Mouse (Mus musculus): ENCODE data around the gene Rhd. TPM values are rescaled to one million over a fixed set of nuclear protein-coding genes. Genes with fewer than 3 reads are reported as not detected.
"Not testable (repeated sequence)": the region's sequence is repeated elsewhere in the genome, so short reads cannot be mapped to it uniquely, and the experiment has no call there.

The Rhd gene
- polyA plus RNA-seq, 1 experiment = 0.09 TPM

DNA sequence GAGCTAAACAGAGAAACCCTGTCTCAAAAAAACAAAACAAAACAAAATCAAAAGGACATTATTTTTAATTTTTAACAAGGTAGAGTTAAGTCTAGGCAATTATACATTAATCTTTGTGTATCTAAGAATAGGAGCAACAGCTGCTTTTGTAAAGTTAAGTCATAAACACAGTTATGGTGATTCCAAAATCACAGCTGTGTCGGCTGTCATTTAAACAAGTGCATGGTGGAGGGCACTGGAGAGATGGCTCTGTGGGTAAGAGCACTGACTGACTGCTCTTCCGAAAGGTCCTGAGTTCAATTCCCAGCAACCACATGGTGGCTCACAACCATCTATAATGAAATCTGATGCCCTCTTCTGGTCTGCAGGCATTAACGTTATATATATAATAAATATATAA is 32.4 kb upstream of the Rhd start:
- Histone ChIP-seq H3K27me3 (replicated peaks; ENCODE audit: control insufficient read depth, insufficient read depth, low read length) (no peaks in the 10 kb centered on the region), H3K4me3 (ENCODE audit: insufficient read depth, low read depth, low read length) (no peak overlapping the region), H3K4me1 (ENCODE audit: control insufficient read depth, insufficient read depth, low read length) (no peaks in the 10 kb centered on the region), H3K36me3 (ENCODE audit: control insufficient read depth, insufficient read depth, low read length) (peaks cover 2% of the 10 kb centered on the region; the same call in 1 of the 2 replicates), H3K27ac (ENCODE audit: insufficient read depth, low read depth, low read length) (no peak overlapping the region)
- TF ChIP-seq POLR2A (IDR thresholded peaks at IDR 0.05; ENCODE audit: low read depth, low read length) (no peak), CTCF (conservative IDR thresholded peaks at IDR 0.05; ENCODE audit: insufficient read depth, insufficient read length, low read depth, low read length) (no peak)
- no peak for DNase-seq
- WGBS = 75% methylated on average over 3 of the region's 3 CpGs

DNA sequence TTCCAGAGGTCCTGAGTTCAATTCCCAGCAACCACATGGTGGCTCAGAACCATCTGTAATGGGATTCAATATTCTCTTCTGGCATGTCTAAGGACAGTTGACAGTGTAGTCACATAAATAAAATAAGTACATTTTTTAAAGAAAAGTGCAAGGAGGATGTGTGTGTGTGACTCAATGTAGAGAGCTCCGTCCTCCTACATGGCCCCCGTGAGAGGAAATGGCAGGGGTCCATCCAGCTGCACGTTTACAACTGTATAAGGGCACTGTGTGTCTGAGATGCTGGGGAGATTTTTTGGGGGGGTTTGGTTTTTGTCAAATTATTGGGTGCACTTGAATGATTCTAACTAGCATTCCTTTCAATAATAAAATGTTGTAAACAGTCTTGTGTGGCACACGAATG is 28.9 kb upstream of the Rhd start:
- H3K27me3 ChIP-seq (replicated peaks; ENCODE audit: control insufficient read depth, insufficient read depth, low read length) = no peaks in the 10 kb centered on the region
- no peak for TF ChIP-seq CTCF (conservative IDR thresholded peaks at IDR 0.05; ENCODE audit: insufficient read depth, insufficient read length, low read depth, low read length)
- TF ChIP-seq POLR2A (IDR thresholded peaks at IDR 0.05; ENCODE audit: low read depth, low read length) = no peak
- H3K4me3 ChIP-seq (ENCODE audit: insufficient read depth, low read depth, low read length) = no peak overlapping the region
- no peaks in the 10 kb centered on the region; the same call in 1 of the 2 replicates for H3K4me1 ChIP-seq (ENCODE audit: control insufficient read depth, insufficient read depth, low read length)
- H3K27ac ChIP-seq (ENCODE audit: insufficient read depth, low read depth, low read length) = no peak overlapping the region
- DNase-seq = no peak
- H3K36me3 ChIP-seq (ENCODE audit: control insufficient read depth, insufficient read depth, low read length) = peaks cover 2% of the 10 kb centered on the region; the same call in 1 of the 2 replicates
- 79% methylated on average over 4 of the region's 4 CpGs for WGBS

DNA sequence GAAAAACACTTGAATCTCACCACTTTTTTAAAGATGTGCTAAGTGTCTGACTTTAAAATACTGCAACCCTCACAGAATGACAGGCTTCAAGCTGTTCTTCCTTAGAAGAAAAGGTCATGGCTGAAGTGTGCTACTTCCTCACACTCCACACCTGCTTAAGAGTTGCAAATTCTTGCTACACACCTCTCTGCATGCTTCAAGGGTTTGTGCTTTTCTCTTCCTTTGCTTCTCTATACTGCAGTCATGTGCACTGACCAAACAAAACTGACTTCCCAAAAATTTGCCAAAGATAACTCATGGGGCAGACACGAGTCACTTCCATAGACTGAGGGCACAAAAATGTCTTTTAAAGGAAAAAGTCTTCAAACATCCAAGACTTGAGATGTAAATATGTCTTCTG is 26.1 kb upstream of the Rhd start:
- no peak overlapping the region for H3K4me3 ChIP-seq (ENCODE audit: insufficient read depth, low read depth, low read length)
- H3K27ac ChIP-seq (ENCODE audit: insufficient read depth, low read depth, low read length) = no peak overlapping the region
- no peaks in the 10 kb centered on the region for H3K36me3 ChIP-seq (ENCODE audit: control insufficient read depth, insufficient read depth, low read length)
- H3K27me3 ChIP-seq (replicated peaks; ENCODE audit: control insufficient read depth, insufficient read depth, low read length) = no peaks in the 10 kb centered on the region
- WGBS = 58% methylated on average over 1 of the region's 1 CpGs
- DNase-seq = no peak
- TF ChIP-seq POLR2A (IDR thresholded peaks at IDR 0.05; ENCODE audit: low read depth, low read length) = no peak
- TF ChIP-seq CTCF (conservative IDR thresholded peaks at IDR 0.05; ENCODE audit: insufficient read depth, insufficient read length, low read depth, low read length) = no peak
- H3K4me1 ChIP-seq (ENCODE audit: control insufficient read depth, insufficient read depth, low read length) = peaks cover 7% of the 10 kb centered on the region; the same call in 1 of the 2 replicates

DNA sequence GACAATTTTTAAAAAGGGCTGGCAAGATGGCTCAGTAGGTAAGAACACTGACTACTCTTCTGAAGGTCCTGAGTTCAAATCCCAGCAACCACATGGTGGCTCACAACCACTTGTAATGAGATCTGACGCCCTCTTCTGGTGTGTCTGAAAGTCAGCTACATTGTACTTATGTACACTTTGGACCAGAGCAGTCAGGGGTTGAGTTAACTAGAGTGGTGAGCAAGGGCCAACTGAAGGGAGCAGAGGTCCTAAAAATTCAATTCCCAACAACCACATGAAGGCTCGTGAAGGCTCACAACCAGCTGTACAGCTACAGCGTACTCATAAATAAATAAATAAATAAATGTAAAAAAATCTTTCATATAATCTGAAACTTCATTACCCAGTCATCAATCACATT is 25.6 kb upstream of the Rhd start:
- H3K27me3 ChIP-seq (replicated peaks; ENCODE audit: control insufficient read depth, insufficient read depth, low read length); H3K27ac ChIP-seq (ENCODE audit: insufficient read depth, low read depth, low read length); H3K4me3 ChIP-seq (ENCODE audit: insufficient read depth, low read depth, low read length); DNase-seq; H3K4me1 ChIP-seq (ENCODE audit: control insufficient read depth, insufficient read depth, low read length); H3K36me3 ChIP-seq (ENCODE audit: control insufficient read depth, insufficient read depth, low read length): not testable (repeated sequence)
- WGBS = 69% methylated on average over 3 of the region's 3 CpGs

DNA sequence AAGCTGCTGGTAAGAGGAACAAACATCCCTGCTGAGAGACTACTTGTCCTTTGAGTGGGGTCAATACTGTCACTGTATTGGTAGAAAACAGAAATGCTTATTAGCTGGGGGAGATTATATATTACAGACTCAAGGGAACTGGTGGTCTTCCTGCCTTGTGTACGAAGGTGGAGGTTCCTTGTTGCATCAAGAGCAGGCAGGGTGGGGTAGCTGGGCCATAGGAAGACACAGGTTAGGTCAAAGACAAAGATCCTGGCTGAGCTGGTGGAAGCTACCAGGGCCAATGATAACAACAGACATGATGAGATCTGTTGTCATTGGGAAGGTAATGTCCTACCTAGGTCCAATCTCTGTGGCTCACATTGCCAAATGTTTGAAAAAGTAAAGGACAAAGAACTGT is 24.1 kb upstream of the Rhd start:
- DNase-seq = no peak
- 97% methylated on average over 1 of the region's 1 CpGs for WGBS
- TF ChIP-seq POLR2A (IDR thresholded peaks at IDR 0.05; ENCODE audit: low read depth, low read length) (no peak), CTCF (conservative IDR thresholded peaks at IDR 0.05; ENCODE audit: insufficient read depth, insufficient read length, low read depth, low read length) (no peak)
- Histone ChIP-seq H3K4me3 (ENCODE audit: insufficient read depth, low read depth, low read length) (no peak overlapping the region), H3K27me3 (replicated peaks; ENCODE audit: control insufficient read depth, insufficient read depth, low read length) (no peaks in the 10 kb centered on the region), H3K36me3 (ENCODE audit: control insufficient read depth, insufficient read depth, low read length) (no peaks in the 10 kb centered on the region), H3K27ac (ENCODE audit: insufficient read depth, low read depth, low read length) (no peak overlapping the region), H3K4me1 (ENCODE audit: control insufficient read depth, insufficient read depth, low read length) (peaks cover 14% of the 10 kb centered on the region; the same call in 1 of the 2 replicates)

DNA sequence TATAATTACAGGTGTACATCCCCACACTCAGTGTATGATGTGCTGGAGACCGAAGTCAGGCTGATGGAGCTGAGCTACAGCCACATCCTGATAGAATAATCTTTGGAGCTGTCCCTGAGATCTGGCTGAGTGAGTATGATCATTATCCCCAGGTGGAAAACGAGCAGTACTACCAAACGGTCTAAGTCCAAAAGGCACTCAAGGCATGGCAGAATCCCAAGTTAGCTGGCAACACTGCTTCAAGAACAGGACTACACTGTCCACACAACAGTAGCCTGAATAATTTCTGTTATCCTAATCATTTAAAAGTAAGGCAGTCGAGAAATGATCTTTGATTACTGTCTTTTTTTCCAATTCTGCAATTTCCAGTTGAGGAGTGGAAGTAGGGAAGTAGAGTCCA is 20.8 kb upstream of the Rhd start:
- no peaks in the 10 kb centered on the region for H3K27me3 ChIP-seq (replicated peaks; ENCODE audit: control insufficient read depth, insufficient read depth, low read length)
- H3K36me3 ChIP-seq (ENCODE audit: control insufficient read depth, insufficient read depth, low read length) = no peaks in the 10 kb centered on the region
- 49% methylated on average over 4 of the region's 4 CpGs for WGBS
- peak; percentile 94 for DNase-seq
- H3K4me3 ChIP-seq (ENCODE audit: insufficient read depth, low read depth, low read length) = no peak overlapping the region
- peak overlapping the region; percentile 69; the same call in 1 of the 2 replicates for H3K27ac ChIP-seq (ENCODE audit: insufficient read depth, low read depth, low read length)
- TF ChIP-seq POLR2A (IDR thresholded peaks at IDR 0.05; ENCODE audit: low read depth, low read length) = no peak
- 0 out of 2 replicates have a peak, but pooled peaks have one; percentile 11 for TF ChIP-seq CTCF (conservative IDR thresholded peaks at IDR 0.05; ENCODE audit: insufficient read depth, insufficient read length, low read depth, low read length)
- peaks cover 19% of the 10 kb centered on the region for H3K4me1 ChIP-seq (ENCODE audit: control insufficient read depth, insufficient read depth, low read length)

DNA sequence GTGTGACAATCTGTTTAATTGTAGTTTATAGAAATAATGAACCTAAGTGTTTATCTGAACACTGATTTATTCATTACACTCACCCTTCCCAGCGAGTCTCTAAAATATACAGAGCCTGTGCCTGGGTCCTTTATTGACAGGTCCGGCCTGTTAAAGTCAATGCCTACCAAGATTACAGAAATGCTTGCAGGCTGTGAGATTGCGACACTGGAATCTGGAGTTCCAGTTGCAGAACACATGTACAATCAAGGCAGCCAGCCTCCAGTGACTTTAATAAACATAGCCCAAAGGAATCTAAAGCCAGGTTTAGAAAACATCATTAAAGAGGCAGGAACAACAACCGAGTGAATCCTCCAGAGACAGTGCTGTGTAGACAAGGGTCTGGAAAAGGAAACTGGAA is 16.7 kb upstream of the Rhd start:
- Histone ChIP-seq H3K4me1 (ENCODE audit: control insufficient read depth, insufficient read depth, low read length) (peaks cover 24% of the 10 kb centered on the region), H3K27me3 (replicated peaks; ENCODE audit: control insufficient read depth, insufficient read depth, low read length) (no peaks in the 10 kb centered on the region), H3K36me3 (ENCODE audit: control insufficient read depth, insufficient read depth, low read length) (no peaks in the 10 kb centered on the region), H3K4me3 (ENCODE audit: insufficient read depth, low read depth, low read length) (no peak overlapping the region), H3K27ac (ENCODE audit: insufficient read depth, low read depth, low read length) (no peak overlapping the region)
- 70% methylated on average over 4 of the region's 4 CpGs for WGBS
- TF ChIP-seq POLR2A (IDR thresholded peaks at IDR 0.05; ENCODE audit: low read depth, low read length) = no peak
- no peak for TF ChIP-seq CTCF (conservative IDR thresholded peaks at IDR 0.05; ENCODE audit: insufficient read depth, insufficient read length, low read depth, low read length)
- no peak for DNase-seq

DNA sequence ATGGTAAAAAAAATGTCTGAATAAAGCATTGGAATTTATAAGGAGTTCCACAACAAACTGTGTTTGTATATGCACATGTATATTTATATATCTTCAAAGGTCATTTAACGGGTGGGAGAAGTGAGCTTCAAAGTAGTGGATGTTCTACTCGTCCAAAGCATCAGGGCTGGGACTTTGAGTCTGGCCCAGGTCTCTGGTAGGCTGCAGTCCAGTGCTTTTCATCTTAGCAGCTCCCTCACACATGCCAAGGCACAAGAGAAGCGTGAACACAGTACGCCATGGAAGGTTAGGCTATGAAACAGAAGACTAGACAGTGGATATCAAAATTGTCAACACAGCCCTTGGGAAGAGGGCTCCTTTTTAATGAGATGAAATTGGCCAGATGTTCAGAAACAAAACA is 13.8 kb upstream of the Rhd start:
- Histone ChIP-seq H3K27me3 (replicated peaks; ENCODE audit: control insufficient read depth, insufficient read depth, low read length) (no peaks in the 10 kb centered on the region), H3K27ac (ENCODE audit: insufficient read depth, low read depth, low read length) (no peak overlapping the region), H3K36me3 (ENCODE audit: control insufficient read depth, insufficient read depth, low read length) (no peaks in the 10 kb centered on the region), H3K4me3 (ENCODE audit: insufficient read depth, low read depth, low read length) (no peak overlapping the region), H3K4me1 (ENCODE audit: control insufficient read depth, insufficient read depth, low read length) (peaks cover 6% of the 10 kb centered on the region)
- 61% methylated on average over 4 of the region's 4 CpGs for WGBS
- TF ChIP-seq CTCF (conservative IDR thresholded peaks at IDR 0.05; ENCODE audit: insufficient read depth, insufficient read length, low read depth, low read length) (no peak), POLR2A (IDR thresholded peaks at IDR 0.05; ENCODE audit: low read depth, low read length) (no peak)
- DNase-seq = no peak

Data from kidney, adult 2 months (tissue).